Mouse (Mus musculus) splenic B cell, adult 2 months (primary cell): ENCODE results near the gene Olfr588-ps1.
"Not testable (repeated sequence)": the region's sequence is repeated elsewhere in the genome, so short reads cannot be mapped to it uniquely, and the experiment has no call there.

Experiments
- DNase-seq: peaks from one replicate; pipeline ENCODE4 v3.0.0-alpha.2; 2011; ENCODE audit warnings: low read depth, low spot score
- H3K27me3 ChIP-seq: 2 replicates; pipeline ENCODE4 v1.6.1; 2012; ENCODE audit warnings: mild to moderate bottlenecking, low read length, moderate library complexity, mixed read lengths; ENCODE audit not compliant: control insufficient read depth, poor library complexity, insufficient read depth, severe bottlenecking
- H3K36me3 ChIP-seq: 2 replicates; pipeline ENCODE4 v1.6.1; 2012; ENCODE audit warnings: mild to moderate bottlenecking, low read length, moderate library complexity, mixed read lengths; ENCODE audit not compliant: control insufficient read depth, poor library complexity, insufficient read depth, severe bottlenecking

Gene Olfr588-ps1

DNA sequence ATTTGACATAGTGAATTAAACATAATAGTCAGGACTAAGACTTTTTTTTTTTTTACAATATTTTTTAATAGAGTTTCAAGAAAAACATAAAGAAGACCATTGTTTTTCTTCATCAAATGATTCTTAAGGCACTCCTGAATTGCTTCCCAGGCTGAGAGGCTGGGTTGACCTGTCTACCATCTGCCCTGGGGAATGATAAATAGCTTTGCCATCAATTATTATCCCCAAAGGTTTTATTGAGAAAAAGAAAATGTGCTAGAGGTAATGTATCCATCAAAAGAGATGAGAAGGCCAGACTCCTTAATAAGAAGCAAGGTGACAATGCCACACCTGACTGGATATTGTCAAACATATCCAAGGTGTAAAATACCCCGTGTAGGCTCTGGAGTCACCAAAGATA is at the start of gene Olfr588-ps1:
Gene Olfr588-ps1 (plus strand): TSS at position 301 of the 400 bp plus-strand sequence.
- Histone ChIP-seq H3K27me3 (no peaks in the 10 kb centered on the region), H3K36me3 (no peaks in the 10 kb centered on the region)
- no peak for DNase-seq

DNA sequence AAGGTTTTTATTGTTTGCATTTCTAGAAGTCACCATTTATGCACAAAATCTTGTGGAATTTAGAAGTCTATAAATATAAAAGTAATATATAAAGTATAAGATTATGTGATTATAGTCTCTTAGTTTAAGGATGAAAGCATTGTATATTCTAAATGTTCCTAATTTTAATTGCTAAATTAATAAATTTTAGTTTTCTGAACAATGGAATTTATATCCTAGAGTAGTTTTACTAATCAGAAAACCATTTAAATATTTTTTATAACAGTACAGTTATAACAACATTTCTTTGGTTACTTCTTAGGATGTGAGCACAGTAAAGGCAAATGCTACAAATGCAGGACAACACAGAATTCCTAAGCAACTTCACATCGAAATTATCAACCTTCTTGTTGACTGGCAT is 43.3 kb upstream of the Olfr588-ps1 start, which contains the start of gene Olfr585:
Gene Olfr585 (plus strand): TSS at position 301 of the 400 bp plus-strand sequence.
- DNase-seq, result no peak
- H3K27me3 ChIP-seq, result no peaks in the 10 kb centered on the region

DNA sequence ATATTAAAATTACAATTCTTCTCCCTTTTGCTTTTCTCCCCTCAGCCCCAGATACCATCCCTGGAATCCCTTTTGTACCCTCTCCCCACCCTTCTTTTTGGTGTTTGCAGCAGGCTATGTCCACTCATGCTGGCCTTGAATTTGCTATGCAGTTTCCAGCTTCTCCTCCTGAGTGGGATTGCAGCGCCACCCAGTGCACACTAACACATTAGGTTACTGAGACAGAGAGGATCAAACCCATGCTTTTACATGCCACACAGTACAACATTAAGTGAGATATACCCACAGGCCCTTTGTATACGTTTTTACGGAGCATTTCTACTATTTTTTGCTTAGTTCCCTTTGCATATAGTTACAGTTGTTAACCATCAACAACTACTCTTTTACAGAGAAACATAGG is 21.3 kb upstream of the Olfr588-ps1 start:
- DNase-seq, result no peak
- no peaks in the 10 kb centered on the region for H3K36me3 ChIP-seq
- no peaks in the 10 kb centered on the region for H3K27me3 ChIP-seq

More for the DNA sequence above, 43.3 kb upstream of the Olfr588-ps1 start, which contains the start of gene Olfr585:
- H3K36me3 ChIP-seq, result no peaks in the 10 kb centered on the region

DNA sequence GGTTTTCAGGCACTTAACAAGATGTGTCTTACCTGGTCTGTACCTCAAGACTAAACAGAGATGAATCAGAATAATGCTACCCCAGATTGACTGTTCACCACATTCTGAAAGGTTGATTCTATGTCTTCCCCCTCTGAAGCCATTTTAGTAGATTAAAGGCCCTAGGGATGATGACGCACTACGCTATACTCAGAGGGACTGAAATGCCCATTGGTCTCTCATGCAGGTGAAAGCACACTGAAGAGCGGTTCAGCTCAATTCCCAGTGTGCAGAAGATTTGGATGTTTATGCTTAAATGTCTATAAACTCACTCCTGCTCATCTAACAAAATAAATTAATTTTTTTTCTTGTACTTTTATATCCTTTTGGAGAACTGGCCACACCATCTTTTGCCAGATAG is 15.1 kb upstream of the Olfr588-ps1 start, which contains the start of gene Olfr586:
Gene Olfr586 (minus strand): TSS at position 101 of the 400 bp plus-strand sequence.
- Histone ChIP-seq H3K27me3 (no peaks in the 10 kb centered on the region), H3K36me3 (no peaks in the 10 kb centered on the region)
- no peak for DNase-seq

DNA sequence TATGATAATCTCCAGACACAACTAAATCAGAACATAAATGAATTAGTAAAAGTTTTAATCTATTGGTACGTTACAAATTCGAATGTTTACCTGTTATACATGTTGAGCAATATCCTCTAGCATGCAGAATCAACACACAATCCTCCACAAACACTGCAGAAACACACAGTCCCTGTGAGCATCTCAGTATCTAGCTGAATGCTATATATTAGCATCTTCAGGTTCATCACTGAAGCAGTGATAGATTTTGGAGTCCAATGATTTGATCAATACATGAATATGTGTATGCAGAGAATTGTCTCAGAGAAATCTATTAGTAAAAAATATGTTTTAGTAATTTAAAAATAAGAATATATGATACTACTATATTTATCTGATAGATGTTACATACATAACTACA is 15.6 kb downstream of the Olfr588-ps1 start, which contains the start of gene Olfr589:
Gene Olfr589 (minus strand): TSS at position 101 of the 400 bp plus-strand sequence.
- no peaks in the 10 kb centered on the region for H3K36me3 ChIP-seq
- no peak for DNase-seq
- no peaks in the 10 kb centered on the region; the same call in 1 of the 2 replicates for H3K27me3 ChIP-seq

DNA sequence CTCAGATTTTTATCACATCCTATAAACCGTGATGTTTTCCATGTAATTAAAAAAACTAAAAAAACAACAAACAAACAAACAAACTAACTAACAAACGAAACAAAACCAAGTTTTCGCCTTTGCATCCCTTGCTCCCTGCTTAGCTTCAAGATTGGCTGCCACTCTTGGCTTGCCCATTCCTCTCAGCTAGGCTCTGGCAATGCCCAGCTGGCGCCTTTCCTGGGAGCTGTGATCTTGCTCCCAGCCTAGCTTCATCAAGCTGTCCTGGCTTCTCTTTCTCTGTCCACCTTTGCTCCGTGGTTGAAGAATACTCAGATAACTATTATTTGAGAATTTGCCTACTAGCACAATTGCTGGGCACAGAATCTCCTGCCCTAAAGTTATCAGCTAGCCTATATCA is 29.0 kb downstream of the Olfr588-ps1 start:
- Histone ChIP-seq H3K27me3 (no peaks in the 10 kb centered on the region), H3K36me3 (no peaks in the 10 kb centered on the region)
- DNase-seq, result no peak

DNA sequence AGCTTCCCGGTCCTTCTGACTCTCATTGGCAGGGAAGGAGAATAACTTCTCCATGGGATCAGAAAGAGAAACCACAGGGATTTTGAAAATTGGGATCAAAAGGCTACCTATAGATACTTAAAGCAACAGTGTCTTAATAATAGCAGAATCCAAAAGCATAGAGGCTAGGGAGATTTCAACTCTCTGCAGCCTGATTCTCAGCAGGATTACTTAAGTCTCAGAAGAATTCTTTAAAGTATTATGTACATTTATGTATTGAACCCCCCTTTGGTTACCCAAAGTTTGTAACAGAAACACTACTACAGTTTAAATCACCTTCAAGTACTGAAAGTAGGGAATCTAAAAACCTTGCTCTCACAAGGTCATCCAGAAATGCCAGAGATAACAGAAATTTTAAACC is 37.6 kb downstream of the Olfr588-ps1 start, which contains the start of gene Olfr591:
Gene Olfr591 (minus strand): TSS at position 101 of the 400 bp plus-strand sequence.
- Histone ChIP-seq H3K36me3 (no peaks in the 10 kb centered on the region), H3K27me3 (no peaks in the 10 kb centered on the region)
- no peak for DNase-seq

DNA sequence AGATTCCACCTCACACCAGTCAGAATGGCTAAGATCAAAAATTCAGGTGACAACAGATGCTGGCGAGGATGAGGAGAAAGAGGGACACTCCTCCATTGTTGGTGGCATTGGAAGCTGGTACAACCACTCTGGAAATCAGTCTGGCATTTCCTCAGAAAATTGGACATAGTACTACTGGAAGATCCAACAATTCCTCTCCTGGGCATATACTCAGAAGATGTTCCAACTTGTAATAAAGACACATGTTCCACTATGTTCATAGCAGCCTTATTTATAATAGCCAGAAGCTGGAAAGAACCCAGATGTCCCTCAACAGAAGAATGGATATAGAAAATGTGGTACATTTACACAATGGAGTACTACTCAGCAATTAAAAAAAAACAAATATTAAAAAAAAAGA is 43.8 kb downstream of the Olfr588-ps1 start, which contains the start of gene Olfr592:
Gene Olfr592 (plus strand): TSS at position 301 of the 400 bp plus-strand sequence.
- H3K36me3 ChIP-seq, H3K27me3 ChIP-seq: not testable (repeated sequence)

More for the DNA sequence above, 43.8 kb downstream of the Olfr588-ps1 start, which contains the start of gene Olfr592:
- DNase-seq, result not testable (repeated sequence)
